Mouse (Mus musculus): Measurements from ENCODE around the gene Ank.

DNA sequence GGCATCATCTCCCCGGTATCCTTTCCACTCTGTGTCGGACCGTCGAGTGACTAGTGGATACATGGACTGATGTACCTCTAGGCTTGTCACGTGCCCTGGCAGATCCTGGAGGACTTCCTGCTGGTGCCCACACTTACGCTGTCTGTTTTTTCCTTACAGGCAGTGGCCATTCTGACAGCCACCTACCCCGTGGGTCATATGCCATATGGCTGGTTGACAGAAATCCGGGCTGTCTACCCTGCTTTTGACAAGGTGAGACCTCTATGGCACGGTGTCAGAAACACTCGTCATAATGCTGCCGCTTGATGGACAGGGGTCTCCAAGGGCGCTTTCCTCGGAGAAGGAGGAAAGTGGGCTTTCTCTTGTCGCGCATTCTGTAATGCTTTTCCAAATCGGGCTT lies 100.9 kb downstream of the Ank start:
- TF ChIP-seq POLR2A (IDR thresholded peaks at IDR 0.05; ENCODE audit: insufficient read depth, low read depth, low read length) = no peak
- no peak for TF ChIP-seq CTCF (IDR thresholded peaks at IDR 0.05; ENCODE audit: insufficient read depth, low read depth, low read length)

Data from olfactory bulb, adult 2 months (tissue).